Mouse (Mus musculus): ENCODE measurements around the gene Foxred1.

DNA sequence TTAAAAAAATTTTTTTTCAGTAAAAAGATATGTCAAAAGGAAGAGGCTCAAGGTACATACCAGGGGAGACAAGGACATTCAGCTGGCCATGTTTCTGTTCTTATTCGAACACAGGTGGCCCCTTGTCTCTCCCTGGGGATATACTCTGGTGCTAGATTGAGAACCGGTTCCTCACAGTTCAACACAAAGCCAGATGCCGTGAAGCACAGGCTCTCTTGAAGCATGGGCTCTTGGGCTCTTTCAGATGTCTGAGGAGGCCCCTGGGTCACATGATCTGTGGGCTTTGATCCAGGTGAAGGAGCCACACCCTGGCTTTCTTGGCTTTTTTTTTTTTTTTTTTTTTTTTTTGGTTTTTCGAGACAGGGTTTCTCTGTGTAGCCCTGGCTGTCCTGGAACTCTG is 24.4 kb downstream of the Foxred1 start:
- TF ChIP-seq CTCF (IDR thresholded peaks at IDR 0.05; ENCODE audit: borderline replicate concordance, insufficient read depth, low read depth, low read length) (no peak), POLR2A (IDR thresholded peaks at IDR 0.05; ENCODE audit: borderline replicate concordance, insufficient read depth, low read length) (no peak)

Data from cerebellum, adult 2 months (tissue).